Mouse (Mus musculus): ENCODE data around the gene Ankzf1. TPM values are rescaled to one million over a fixed set of nuclear protein-coding genes. Genes with fewer than 3 reads are reported as not detected.

The Ankzf1 gene
- total RNA-seq (2021), result 10 to 100 TPM; 13.0 to 18.5 TPM
- long read RNA-seq, experiment 1, partial matches to known transcripts, result 2 of 9 reads
- long read RNA-seq, experiment 1, other reads (novel, unspliced or antisense), result 4 of 9 reads
- long read RNA-seq, experiment 2, transcript Ankzf1-208 (13 exons, 2,739 nt), result major isoform, 12 of 24 reads
- long read RNA-seq, experiment 2, partial matches to known transcripts, result 1 of 24 reads
- long read RNA-seq, experiment 2, other reads (novel, unspliced or antisense), result 10 of 24 reads

GRCm38 (mm10) chr1:75191622-75192402, at the start of gene Ankzf1, which contains the start of gene Atg9a:
Gene Ankzf1, plus strand, starts transcription at chr1:75192151.
Gene Atg9a, minus strand, starts transcription at chr1:75192196.
- peak; percentile 83 to 87 for DNase-seq (ENCODE audit: low spot score in 2 of 2)

- DNase-seq (ENCODE audit: low spot score in 2 of 2), result peak; percentile 97 to 98
These were observed 49.4 kb upstream of the Ankzf1 start, which contains the start of the genes Cnppd1 and Retreg2 for GRCm38 (mm10) chr1:75142301-75143261. Gene Cnppd1, minus strand, starts transcription at chr1:75142711. Gene Retreg2, plus strand, starts transcription at chr1:75142778.

GRCm38 (mm10) chr1:75145589-75145988, 46.4 kb upstream of the Ankzf1 start:
- no peak for DNase-seq (ENCODE audit: low spot score in 2 of 2)

- no peak for DNase-seq (ENCODE audit: low spot score in 2 of 2)
These were observed 44.4 kb upstream of the Ankzf1 start for GRCm38 (mm10) chr1:75147411-75148135.

- no peak for DNase-seq (ENCODE audit: low spot score in 2 of 2)
These were observed 43.2 kb upstream of the Ankzf1 start for GRCm38 (mm10) chr1:75148727-75149126.

GRCm38 (mm10) chr1:75155837-75156236, 36.1 kb upstream of the Ankzf1 start:
- DNase-seq (ENCODE audit: low spot score in 2 of 2), result no peak

- DNase-seq (ENCODE audit: low spot score in 2 of 2), result no peak
These were observed 33.0 kb upstream of the Ankzf1 start for GRCm38 (mm10) chr1:75158990-75159389.

GRCm38 (mm10) chr1:75159540-75160255, 32.3 kb upstream of the Ankzf1 start:
- no peak for DNase-seq (ENCODE audit: low spot score in 2 of 2)

GRCm38 (mm10) chr1:75160256-75160617, 31.7 kb upstream of the Ankzf1 start:
- DNase-seq (ENCODE audit: low spot score in 2 of 2), result no peak

GRCm38 (mm10) chr1:75168093-75168471, 23.9 kb upstream of the Ankzf1 start:
- no peak for DNase-seq (ENCODE audit: low spot score in 2 of 2)

GRCm38 (mm10) chr1:75168472-75169464, 23.2 kb upstream of the Ankzf1 start, which contains the start of gene Zfand2b:
Gene Zfand2b, plus strand, starts transcription at chr1:75168646.
- DNase-seq (ENCODE audit: low spot score in 2 of 2), result peak; percentile 97 to 98

- peak in 1 of 2 experiments; percentile 22 for DNase-seq (ENCODE audit: low spot score in 2 of 2)
These were observed 12.4 kb upstream of the Ankzf1 start for GRCm38 (mm10) chr1:75179334-75180104.

GRCm38 (mm10) chr1:75180105-75180590, 11.8 kb upstream of the Ankzf1 start, which contains the start of gene Abcb6:
Gene Abcb6, minus strand, starts transcription at chr1:75180392.
- DNase-seq (ENCODE audit: low spot score in 2 of 2), result peak; percentile 77 to 79

- DNase-seq (ENCODE audit: low spot score in 2 of 2), result no peak
These were observed 11.2 kb upstream of the Ankzf1 start for GRCm38 (mm10) chr1:75180741-75181140.

- DNase-seq (ENCODE audit: low spot score in 2 of 2), result no peak
These were observed 10.5 kb upstream of the Ankzf1 start for GRCm38 (mm10) chr1:75181377-75181870.

- no peak for DNase-seq (ENCODE audit: low spot score in 2 of 2)
These were observed 9.8 kb upstream of the Ankzf1 start for GRCm38 (mm10) chr1:75182160-75182559.

- DNase-seq (ENCODE audit: low spot score in 2 of 2), result no peak
These were observed 6.5 kb upstream of the Ankzf1 start for GRCm38 (mm10) chr1:75185495-75185894.

All from adrenal gland, adult 18-20 months (tissue).